Mouse (Mus musculus): ENCODE data around the gene Otulinl.

Gene Otulinl

DNA sequence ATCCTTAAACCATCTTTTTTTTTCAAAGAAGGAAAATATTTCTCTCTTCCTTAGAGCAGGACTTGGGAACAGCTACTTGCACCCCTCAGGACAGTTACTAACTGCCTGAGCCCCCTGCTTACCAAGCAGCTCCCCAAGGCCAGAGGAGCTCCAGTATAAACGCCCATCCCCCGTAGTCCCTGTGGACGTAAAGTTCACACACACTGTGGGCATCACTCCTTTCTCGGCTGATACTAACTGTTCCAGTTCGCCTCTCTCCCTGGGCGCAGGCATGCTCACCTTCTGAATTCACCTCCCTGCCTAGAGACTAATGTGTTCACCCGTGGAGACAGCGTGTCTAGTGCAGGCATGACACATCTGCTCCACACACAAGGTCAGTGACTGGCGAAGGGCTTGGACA lies 2.9 kb downstream of the Otulinl start:
- no peak for DNase-seq

DNA sequence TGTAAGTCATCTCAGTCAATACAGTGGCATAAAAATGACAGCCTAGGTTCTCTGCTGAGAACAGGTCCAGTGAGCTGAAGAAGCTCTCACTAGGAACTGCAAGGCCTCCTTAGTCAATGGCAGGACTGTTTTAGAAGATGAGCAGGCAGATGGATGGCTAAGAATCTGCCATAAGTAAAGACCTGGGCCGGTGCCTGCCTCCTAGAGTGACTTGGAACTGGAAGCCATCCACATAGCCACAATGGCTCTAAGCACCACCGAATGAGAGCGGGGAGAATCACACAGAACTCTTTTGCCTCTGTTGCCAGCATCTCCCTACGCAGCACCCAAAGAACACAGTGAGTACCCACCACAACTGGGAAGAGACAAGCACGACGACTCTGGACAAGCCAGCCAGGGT lies 3.6 kb downstream of the Otulinl start:
- DNase-seq, result peak; percentile 22

DNA sequence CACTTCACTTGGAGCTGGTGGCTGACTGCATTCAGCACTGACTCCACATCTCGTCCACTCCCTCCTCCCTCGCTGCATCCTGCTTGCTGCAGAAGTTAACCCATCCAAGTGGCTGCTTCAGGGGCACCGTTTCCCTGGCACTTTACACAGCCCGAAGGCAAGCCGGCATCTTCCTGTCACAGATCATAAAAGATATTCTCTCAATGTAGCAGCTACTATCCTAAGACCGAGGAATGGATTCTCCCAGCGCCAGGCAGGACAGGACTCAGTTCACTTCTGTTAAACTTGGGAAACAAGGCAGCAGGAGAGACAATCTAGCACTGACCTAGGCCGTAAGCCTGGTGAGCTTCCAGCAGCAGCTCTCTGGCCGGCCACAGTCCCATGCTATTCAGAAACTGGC lies 5.2 kb downstream of the Otulinl start:
- no peak for DNase-seq

DNA sequence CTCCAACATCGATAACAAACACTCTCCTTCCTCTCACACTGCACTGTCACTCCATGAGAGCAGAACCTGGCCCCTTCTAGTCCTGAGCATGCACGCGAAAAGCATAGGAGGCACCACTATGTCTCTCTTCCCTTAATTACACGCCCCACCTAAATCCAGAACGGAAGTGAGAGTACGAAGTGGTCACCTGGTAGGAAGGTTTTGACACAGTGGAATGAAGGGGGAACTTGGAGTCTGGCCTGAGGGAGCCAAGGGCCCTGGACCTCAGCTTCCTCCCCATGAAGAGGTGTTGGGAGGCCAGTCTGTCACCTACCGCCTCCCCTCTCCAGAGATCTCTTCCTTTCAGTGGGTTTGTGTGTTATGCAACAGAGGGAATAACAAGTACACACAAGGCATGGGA lies 6.3 kb downstream of the Otulinl start:
- DNase-seq, result no peak

DNA sequence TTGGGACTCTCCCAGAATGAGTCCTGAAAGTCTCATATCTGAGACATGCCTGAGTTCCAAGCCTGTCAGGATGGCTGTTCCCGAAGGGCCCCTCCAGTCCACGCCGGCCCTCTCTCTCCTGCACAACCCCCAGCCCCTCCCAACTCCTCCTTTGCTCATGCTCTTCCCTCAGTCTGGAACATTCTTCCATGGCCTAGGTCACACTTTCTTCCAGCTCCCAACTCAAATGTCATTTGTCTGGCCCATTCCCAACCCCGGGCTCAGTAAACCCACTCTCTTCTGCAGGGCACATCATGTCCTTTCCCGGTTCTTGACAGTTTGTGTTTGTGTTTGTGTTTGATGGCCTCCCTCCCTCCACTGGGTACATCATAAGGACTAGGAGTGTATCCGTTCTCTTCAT lies 7.3 kb downstream of the Otulinl start:
- no peak for DNase-seq

DNA sequence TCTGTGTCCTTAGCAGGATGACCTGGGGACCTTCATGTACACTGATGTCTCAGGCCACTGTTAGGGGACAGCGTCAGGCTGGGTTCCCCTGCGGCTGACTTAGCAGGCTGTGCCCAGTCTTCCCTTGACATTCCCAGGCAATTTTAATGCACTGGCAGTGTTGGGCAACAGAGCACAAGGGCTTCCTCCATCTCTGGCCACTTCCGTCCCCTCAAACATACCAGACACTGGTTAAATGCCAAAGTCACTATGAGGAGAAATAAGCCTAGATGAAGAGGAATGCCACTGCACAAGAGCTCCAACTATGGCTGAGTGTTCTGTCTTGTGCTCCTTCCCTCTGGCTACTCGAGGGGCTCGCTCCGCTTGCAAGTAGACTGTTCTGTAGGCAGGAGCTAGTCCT lies 8.2 kb downstream of the Otulinl start:
- DNase-seq, result no peak

DNA sequence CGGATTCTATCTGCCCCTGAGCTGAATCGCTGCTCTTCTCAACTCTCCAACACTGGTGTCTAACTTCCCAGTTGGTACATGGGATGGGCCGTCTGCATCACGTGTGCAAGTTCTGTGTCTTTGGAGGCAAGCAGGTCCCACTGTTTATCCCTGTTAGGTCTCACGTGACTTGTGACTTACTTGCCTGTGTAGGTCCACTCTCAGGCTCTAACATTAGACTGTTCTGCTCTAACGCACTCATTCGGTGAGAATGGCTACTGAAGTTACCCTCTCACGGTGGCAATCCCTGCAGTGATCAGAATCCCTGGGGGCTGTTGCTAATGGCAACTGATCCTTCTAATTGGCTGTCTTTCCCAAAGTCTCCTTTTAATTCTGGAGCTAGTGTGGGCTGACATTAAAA lies 9.1 kb downstream of the Otulinl start:
- no peak for DNase-seq

DNA sequence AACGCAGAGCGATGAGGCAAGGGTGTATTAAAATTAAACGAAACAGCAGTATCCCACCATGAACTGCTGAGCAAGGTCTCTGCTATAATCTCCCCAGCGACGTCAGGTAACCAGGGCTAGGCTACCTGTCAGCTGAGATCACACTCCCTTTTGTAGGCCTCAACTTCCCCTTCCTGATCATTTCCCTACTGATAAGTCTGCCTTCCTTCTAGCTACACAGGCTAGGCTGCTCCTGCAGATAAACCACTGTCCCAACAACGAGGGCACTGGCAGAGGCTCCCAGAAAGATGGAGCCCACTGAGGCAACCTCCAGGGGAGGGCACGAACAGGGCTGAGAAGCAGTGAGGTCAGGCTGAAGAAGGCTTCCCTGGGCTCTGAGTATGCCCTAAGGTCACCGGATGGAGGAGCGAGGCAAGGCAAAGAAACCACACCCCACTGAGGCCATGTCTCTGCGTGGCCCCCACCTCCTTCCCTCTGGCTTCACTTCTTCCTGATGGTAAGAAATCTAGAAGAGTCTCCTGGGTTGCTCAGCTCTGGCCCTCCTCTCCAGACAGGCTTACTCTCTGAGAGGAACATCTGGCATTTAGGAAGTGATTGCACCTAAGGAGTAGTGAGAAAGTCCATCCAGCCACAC lies 9.7 kb downstream of the Otulinl start:
- no peak for DNase-seq

DNA sequence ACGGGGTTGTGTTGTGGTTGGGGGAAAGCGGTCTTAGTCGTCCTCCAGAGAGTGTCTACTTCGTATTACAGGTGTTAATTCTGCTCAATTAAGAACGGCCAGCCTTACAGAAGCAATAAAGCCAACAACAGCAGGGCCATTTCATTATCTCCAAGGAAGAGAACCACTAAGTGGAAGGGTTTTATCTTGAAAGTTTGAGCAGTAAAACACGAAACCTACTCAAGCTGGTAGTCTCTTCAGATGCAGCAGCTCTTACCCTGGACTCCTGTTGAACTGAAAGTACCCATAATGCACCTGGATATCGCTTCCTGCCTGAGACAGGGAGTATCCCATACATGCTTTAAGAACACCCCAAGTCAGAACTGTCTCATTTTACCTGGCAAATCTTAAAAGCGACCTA lies 10.7 kb downstream of the Otulinl start:
- DNase-seq, result no peak

DNA sequence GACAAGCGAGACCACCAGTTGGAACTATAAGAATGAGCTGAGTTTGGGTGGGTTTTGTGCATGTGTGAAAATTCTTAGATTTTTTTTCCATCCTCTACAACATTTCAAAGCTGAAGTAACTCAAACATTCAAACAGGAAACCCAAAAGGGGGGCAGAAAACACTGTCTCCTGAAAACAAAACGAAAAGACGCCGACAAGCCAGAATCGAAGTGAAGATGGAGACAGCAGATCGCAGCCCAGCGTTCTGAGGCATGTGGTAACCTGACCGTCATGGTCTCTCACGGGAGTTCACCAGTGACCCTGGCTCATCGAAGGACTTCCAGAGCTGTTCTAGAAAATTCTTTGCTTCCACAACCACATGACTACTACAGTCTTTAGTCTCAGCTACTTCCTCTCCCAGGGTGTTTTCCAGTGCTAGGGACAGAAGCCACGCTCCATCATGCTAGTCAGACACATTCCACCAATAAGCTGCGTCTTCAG lies 11.4 kb downstream of the Otulinl start:
- no peak for DNase-seq

DNA sequence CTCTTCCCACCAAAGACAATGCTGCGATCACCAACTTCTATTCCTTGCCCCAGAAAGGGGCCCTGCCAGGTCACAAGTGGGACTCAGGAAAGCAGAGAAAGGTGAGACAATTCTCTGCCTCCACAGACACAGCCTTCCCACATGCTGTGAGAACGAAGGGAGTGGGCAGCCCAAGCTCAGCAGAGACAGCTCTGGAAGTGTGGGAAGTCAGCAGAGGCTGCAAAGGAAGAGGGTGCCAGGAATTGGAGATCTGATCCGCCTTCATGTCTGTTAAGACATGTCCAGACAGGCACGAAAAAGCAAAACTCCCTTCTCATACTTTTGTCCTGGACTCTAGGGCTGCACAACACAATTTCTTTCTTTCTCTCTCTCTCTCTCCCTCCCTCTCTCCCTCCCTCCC lies 12.1 kb downstream of the Otulinl start:
- DNase-seq, result no peak

DNA sequence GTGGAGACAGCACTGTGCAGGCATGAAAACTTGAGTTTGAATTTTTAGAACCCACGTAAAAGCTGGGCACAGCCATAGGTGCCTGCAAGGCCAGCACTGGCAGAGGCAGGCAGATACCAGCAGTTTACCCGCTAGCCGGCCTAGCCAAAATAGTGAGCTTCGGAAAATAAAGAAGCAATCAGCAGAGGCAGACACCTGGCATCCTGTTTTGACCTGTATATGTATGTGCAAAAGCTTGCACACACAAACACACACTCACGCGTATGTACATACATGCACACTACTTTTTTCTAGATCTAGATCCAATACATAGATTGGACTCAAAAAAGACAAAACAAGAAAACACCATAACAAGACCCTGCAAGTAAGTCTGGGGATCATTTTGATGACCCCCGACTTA lies 12.8 kb downstream of the Otulinl start:
- DNase-seq, result no peak

DNA sequence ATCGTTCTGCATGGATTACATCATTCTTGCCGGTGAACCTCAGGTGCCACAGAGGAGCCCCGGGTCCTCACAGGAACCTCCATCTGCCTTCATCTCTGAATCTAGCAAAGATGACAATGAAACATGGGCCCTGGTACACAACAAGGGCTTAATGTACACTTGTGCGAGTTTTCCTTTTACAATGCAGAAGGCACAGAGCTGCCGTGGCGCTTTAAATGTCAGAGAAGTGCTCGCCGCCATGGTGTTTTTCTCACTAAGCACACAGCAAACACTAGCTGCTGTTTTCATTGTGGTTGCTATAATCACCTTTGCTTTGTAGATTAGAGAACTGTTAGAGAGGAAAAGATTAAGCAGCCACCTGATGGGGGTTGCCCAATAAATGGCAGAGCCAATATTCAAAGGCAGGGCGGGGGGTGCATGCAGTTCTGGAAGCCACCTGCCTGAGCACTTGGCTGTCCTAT lies 13.3 kb downstream of the Otulinl start:
- DNase-seq, result no peak

DNA sequence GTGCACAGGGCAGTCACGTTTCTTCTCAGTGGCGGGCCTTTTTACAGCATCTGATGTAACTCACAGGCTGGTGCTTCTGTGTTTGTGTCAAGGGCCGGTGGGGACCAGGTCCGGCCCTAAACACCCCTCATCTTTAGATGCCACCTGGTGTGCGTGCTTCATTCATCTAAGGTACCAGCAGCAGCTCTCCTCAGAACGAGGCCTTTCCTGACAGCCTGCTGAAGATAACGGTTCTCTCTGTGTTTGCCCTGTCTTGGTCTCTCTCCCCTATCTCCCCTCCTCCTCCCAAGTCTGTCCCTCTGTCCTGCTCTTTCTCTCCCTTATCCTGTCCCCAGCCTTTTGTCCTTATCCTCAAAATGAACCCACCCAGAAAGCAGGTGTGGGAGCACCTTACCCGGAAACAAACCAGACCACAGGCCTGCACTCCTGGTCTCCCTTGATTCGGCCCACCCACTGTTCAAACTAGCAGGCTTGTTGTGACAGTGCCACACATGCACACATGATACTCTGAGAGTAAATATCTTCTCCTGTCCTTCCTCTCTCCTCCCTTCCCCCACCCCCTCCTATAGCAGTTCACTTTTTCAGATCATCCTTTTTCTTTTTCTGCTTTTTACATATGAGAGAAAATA lies 14.4 kb downstream of the Otulinl start:
- no peak for DNase-seq

DNA sequence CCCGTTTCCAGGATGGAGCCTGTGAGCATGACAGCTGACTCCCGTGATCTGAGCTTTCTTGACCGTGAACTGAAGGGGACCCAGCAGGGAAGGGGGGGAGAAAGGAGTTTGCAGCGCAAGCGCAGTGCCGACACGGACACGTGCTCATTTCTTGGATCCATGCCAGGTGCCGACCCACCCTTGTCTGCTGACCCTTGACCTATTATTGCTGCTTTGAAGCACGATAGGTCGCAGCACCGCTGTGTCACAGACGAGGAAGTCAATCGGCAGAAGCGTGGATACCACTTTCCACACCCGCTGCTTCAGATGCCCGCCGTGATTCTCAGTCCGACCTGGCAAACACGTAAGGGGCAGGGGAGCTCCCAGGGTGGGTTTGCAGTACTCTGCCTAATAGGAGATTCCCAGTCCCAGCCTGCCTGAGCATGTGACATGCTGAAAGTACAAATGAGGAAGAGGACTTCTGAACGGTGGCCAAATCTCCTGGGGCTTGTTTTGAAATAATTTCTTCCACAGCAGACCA lies 15.9 kb downstream of the Otulinl start:
- peak; percentile 75 for DNase-seq

DNA sequence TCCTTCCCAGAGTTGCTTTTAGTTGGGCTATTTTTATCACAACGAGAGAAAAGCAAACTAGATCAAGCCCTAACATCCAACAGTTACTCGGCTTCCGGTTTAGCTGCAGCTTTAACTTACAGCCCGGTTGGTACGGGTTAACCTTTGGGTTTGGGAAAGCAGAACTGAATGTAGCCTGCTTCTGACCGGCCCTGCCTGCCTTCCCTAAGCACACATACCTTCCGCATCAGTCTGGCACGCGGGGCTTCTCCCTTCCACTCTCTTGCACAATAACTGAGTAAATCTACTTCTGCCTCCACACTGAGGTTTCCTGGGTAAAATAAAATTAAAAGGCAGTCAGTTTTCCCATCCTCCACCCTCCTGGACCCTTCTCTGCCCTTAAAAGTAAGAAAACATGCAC lies 17.3 kb downstream of the Otulinl start:
- DNase-seq, result no peak

DNA sequence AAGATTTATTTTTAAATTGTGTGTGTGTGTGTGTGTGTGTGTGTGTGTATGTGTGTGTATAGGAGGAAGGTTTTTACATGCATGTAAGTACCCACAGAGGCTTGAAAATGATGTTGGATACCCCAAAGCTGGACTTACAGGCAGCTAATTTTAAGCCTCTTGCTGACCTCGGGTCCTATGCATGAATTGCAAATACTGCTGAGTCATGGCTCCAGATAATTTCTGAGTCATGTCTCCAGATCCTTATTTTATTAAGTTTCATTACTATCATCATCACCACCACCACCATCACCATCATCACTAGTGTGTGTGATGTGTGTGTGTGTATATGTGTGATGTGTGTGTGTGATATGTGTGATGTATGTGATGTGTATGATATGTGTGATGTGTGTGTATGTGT lies 18.7 kb downstream of the Otulinl start:
- DNase-seq, result no peak

DNA sequence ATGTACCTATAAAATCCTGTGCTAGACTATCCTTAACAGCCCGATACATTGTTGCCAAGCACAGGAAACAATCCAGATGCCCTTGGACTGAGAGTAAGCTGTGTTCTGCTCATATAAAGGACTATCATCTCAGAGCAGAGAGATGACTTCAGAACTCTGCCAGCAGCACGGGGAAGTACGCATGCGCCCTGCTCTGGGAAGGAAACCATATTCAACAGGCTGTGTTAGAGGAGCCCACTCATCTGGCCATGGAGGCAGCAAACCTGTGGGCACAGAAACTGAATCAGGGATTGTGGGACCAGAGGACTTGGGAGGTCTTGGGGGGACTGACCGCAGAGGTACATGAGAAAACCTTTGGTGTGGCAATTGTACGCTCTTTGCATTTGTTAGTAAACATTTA lies 19.7 kb downstream of the Otulinl start:
- DNase-seq, result no peak

DNA sequence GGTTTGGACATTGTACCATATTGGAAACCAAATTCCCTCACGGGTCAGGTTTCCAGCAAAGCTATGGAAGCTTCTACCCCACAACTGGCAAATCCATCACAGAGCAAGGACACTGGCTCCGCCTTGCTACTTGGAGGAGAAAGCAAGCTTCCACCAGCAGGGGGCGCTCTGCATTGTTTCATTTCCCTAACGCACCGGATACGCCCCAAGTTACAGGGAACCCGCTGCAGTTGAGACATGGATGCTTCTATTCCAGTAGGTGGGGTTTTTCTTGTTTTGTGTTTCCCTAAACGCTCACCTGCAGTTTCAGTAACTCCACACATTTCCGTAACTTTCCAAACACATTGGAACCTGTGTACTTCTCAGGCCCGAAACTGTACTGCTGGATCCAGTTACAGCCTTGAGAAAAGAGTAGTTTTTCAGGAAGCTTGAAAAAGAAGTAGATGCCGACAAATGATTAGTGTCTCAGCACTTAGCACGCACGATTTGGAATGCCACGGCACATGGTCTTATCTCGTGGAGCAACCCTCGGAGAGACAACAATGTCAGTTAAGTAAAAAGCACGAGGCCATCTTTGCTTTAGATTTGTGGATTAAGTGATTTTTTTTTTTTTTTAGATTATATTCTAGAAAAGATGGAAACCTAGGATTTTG lies 21.7 kb downstream of the Otulinl start:
- DNase-seq, result peak; percentile 83

DNA sequence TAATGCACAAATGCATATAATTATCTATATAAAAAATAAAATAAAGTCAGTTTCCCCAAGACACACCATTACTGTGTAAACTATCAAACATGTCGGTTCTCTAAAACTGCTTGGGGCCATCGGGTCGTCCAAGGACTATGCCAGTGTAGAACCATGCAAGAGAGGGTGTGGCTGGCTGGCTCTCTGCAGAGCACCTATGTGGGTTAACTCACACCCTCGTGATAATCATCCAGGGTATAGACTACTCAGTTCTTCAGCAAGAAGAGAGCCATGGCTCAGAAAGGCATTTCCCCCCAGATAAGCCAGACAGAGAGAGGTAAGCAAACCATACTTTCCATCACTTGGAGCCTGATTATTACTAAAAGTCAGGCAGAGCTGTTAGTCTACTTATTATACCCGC lies 22.2 kb downstream of the Otulinl start:
- no peak for DNase-seq

DNA sequence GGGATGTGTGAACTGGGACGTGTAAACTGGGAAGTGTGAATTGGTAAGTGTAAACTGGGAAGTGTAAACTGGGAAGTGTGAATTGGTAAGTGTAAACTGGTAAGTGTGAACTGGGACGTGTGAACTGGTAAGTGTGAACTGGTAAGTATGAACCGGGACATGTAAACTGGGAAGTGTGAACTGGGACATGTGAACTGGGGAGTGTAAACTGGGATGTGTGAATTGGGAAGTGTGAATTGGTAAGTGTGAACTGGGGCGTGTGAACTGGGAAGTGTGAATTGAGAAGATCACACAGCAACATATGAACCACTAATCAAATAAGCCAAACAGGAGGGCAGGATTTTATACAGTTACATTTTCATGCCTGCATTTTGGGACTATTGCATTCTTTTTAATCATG lies 23.0 kb downstream of the Otulinl start:
- no peak for DNase-seq

DNA sequence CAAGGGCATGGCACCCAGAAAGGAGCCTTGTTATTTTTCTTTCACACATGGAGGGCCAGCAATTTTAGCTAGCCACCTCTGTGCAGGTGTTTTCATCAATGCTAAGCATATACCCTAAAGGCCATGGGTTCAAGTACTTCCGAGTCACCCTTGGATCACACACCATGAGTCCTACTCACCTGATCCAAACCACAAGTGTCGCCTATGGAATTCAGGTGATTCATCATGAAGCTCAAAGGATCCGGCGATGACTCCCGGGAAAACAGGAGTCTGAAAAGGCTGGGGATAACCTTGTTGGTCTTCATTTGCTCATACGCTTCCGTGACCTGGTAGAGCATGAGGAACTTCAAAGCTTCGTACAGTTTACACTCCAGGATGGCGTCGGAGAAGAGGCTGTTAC lies 23.5 kb downstream of the Otulinl start:
- no peak for DNase-seq

DNA sequence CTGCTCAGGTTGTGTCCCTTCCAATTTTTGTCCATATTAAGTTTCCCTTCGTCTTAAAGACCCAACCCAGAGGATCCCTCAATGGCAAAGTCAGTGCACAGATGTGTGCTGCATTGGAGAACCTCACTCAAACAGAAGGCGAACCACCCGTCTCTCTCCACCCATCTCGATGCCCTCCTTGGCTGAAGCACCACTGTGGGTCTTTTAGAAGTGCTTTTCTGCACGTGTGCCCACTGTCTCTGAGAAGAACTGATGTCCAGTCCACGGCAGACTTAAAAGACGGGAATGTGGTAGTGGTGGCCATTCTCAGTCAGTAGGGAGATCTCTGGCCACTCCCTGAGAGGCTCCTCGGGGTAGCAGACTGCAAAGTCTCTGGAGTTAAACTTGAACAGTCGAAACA lies 24.8 kb downstream of the Otulinl start:
- no peak for DNase-seq

DNA sequence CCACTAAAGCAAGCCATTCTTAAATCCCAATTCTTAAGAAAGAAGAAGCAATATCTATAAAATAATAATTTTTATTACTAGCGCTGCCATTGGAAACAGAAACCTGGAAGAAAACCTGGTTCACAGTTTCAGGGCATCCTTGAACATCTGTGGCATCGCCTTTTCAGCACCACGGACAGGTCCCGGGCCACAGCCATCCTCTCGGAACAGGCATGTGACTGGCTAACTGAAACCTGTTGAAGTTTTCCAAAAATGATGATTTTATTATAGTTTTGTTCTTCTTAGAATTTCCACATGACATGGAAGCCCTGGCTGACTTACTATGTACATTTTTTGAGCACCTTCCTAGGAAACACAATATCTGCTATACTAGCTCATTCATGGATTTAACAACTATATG lies 26.4 kb downstream of the Otulinl start:
- no peak for DNase-seq

Data from cerebellum, adult 8-10 months (tissue).